Mouse (Mus musculus) myocyte (in vitro differentiated cells): ENCODE measurements around the gene Tnnc1. TPM values are rescaled to one million over a fixed set of nuclear protein-coding genes. Genes with fewer than 3 reads are reported as not detected.

ENCODE experiments used
- H3K27me3 ChIP-seq: one replicate; pipeline ENCODE4 v1.6.1; 2011; ENCODE audit not compliant: control insufficient read depth, insufficient read depth, insufficient read length
- H3K36me3 ChIP-seq: one replicate; pipeline ENCODE4 v1.6.1; 2011; ENCODE audit not compliant: control insufficient read depth, insufficient read depth
- H3K4me2 ChIP-seq: one replicate; pipeline ENCODE4 v1.6.1; 2011; ENCODE audit warnings: low read depth, control low read depth
- H3K4me3 ChIP-seq: one replicate; pipeline ENCODE4 v1.5.1; 2011; ENCODE audit warnings: mild to moderate bottlenecking, control low read depth, moderate library complexity
- H3K79me2 ChIP-seq: one replicate; pipeline ENCODE4 v1.6.1; 2011; ENCODE audit not compliant: control insufficient read depth, insufficient read depth
- H3ac ChIP-seq: one replicate; pipeline ENCODE4 v1.6.1; 2011; ENCODE audit not compliant: control insufficient read depth, insufficient read length
- CEBPB ChIP-seq: IDR thresholded peaks from 2 replicates; pipeline ENCODE4 v1.6.1; 2011; ENCODE audit warnings: mild to moderate bottlenecking, moderate library complexity; ENCODE audit not compliant: poor library complexity, insufficient read depth, severe bottlenecking
- E2F4 ChIP-seq: IDR thresholded peaks from one replicate; pipeline ENCODE4 v1.6.1; 2011; ENCODE audit warnings: mild to moderate bottlenecking, control low read depth, moderate library complexity; ENCODE audit not compliant: insufficient read depth
- MAX ChIP-seq: IDR thresholded peaks from one replicate; pipeline ENCODE4 v1.6.1; 2011; ENCODE audit warnings: low read depth, mild to moderate bottlenecking, control low read depth
- MYOD1 ChIP-seq, 3 experiments: IDR thresholded peaks; one replicate each; pipeline ENCODE4 v1.6.1; 2011; ENCODE audit warnings: control low read depth in 2 of 3, low read depth in 2 of 3, mild to moderate bottlenecking in 2 of 3, moderate library complexity in 1 of 3; ENCODE audit not compliant: insufficient read length in 2 of 3, control insufficient read depth in 1 of 3
- MYOG ChIP-seq, 3 experiments: IDR thresholded peaks; one replicate each; pipeline ENCODE4 v1.6.1; 2011; ENCODE audit warnings: control low read depth in 2 of 3, low read depth in 2 of 3, mild to moderate bottlenecking in 2 of 3; ENCODE audit not compliant: insufficient read length in 2 of 3, control insufficient read depth in 1 of 3, insufficient read depth in 1 of 3
- POLR2A ChIP-seq: IDR thresholded peaks from one replicate; pipeline ENCODE4 v1.6.1; 2011; ENCODE audit warnings: low read depth, mild to moderate bottlenecking, control low read depth, moderate library complexity; ENCODE audit not compliant: insufficient read length
- POLR2AphosphoS2 ChIP-seq: IDR thresholded peaks from one replicate; pipeline ENCODE4 v1.6.1; 2011; ENCODE audit warnings: low read depth, control low read depth; ENCODE audit not compliant: insufficient read length
- REST ChIP-seq: IDR thresholded peaks from one replicate; pipeline ENCODE4 v1.6.1; 2011; ENCODE audit warnings: mild to moderate bottlenecking, control low read depth, moderate library complexity; ENCODE audit not compliant: insufficient read depth, insufficient read length
- SRF ChIP-seq: IDR thresholded peaks from one replicate; pipeline ENCODE4 v1.6.1; 2011; ENCODE audit warnings: low read depth; ENCODE audit not compliant: control insufficient read depth, insufficient read length
- TCF12 ChIP-seq: IDR thresholded peaks from one replicate; pipeline ENCODE4 v1.6.1; 2011; ENCODE audit warnings: mild to moderate bottlenecking, control low read depth; ENCODE audit not compliant: poor library complexity, insufficient read depth, severe bottlenecking
- TCF3 ChIP-seq: IDR thresholded peaks from one replicate; pipeline ENCODE4 v1.6.1; 2011; ENCODE audit warnings: low read depth, control low read depth; ENCODE audit not compliant: insufficient read length
- USF1 ChIP-seq: IDR thresholded peaks from one replicate; pipeline ENCODE4 v1.6.1; 2011; ENCODE audit warnings: low read depth, mild to moderate bottlenecking, control low read depth, moderate library complexity
- polyA plus RNA-seq: library from polyadenylated mRNA; unstranded; fragments of >200 nt; fragmentation: generic; extraction: Trizol; gene quantifications from one replicate; pipeline ENCODE4 v1.2.1, GENCODE M21; 2012; ENCODE audit warnings: missing spikeins

The Tnnc1 gene
- polyA plus RNA-seq, 1 experiment = 7,028 TPM

- H3K36me3 ChIP-seq = peaks cover 51% of the 10 kb centered on the region
- TF ChIP-seq TCF12 (no peak), REST (no peak)
- H3K79me2 ChIP-seq = peaks cover 8% of the 10 kb centered on the region
- H3K4me2 ChIP-seq = no peak overlapping the region
- H3K4me3 ChIP-seq = no peak overlapping the region
- no peaks in the 10 kb centered on the region for H3K27me3 ChIP-seq
- no peak overlapping the region for H3ac ChIP-seq
Measured at GRCm38 (mm10) chr14:31181512-31181911, 26.6 kb upstream of the Tnnc1 start.

- Histone ChIP-seq H3ac (no peak overlapping the region), H3K27me3 (no peaks in the 10 kb centered on the region), H3K36me3 (peaks cover 65% of the 10 kb centered on the region), H3K4me2 (no peak overlapping the region), H3K79me2 (peaks cover 8% of the 10 kb centered on the region), H3K4me3 (no peak overlapping the region)
- TF ChIP-seq TCF12 = no peak
- no peak for TF ChIP-seq USF1
- no peak for TF ChIP-seq POLR2A
- no peak for TF ChIP-seq CEBPB
Measured at GRCm38 (mm10) chr14:31182786-31183290, 25.3 kb upstream of the Tnnc1 start.

GRCm38 (mm10) chr14:31183541-31183940 lies 24.6 kb upstream of the Tnnc1 start:
- H3K36me3 ChIP-seq = peaks cover 72% of the 10 kb centered on the region
- H3K79me2 ChIP-seq = peaks cover 8% of the 10 kb centered on the region
- H3K27me3 ChIP-seq = no peaks in the 10 kb centered on the region
- H3K4me2 ChIP-seq = no peak overlapping the region
- H3K4me3 ChIP-seq = no peak overlapping the region
- H3ac ChIP-seq = no peak overlapping the region
- TF ChIP-seq POLR2A (peak; percentile 28), MYOD1 (IDR thresholded peaks at IDR 0.05; ENCODE audit: control insufficient read depth in 1 of 3, insufficient read length in 2 of 3, low read depth in 2 of 3) (no peak), E2F4 (no peak), SRF (no peak), POLR2AphosphoS2 (peak; percentile 62), CEBPB (no peak)

DNA sequence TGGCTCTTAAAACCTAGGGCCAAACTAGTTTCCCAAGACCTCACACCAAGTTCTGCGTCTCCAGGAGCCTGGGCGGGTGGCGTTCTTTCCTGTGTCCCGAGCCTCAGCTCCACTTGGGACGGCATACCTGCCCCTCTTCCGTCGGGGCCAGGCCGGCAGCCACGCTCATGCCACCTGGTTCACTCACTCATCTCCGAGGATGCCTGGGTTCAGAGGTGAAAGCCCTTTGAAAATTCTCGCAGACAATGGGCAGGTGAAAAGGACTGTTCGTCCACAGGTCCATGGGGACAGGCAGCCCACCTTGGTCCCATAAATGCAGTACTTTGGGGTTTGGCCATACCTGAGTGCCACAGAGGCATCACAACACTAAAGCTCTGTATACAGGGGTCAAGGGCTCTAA lies 23.9 kb upstream of the Tnnc1 start:
- H3K27me3 ChIP-seq = no peaks in the 10 kb centered on the region
- H3ac ChIP-seq = no peak overlapping the region
- no peak for TF ChIP-seq E2F4
- TF ChIP-seq POLR2AphosphoS2 = no peak
- TF ChIP-seq TCF3 = no peak
- TF ChIP-seq SRF = no peak
- TF ChIP-seq MYOD1 (IDR thresholded peaks at IDR 0.05; ENCODE audit: control insufficient read depth in 1 of 3, insufficient read length in 2 of 3, low read depth in 2 of 3) = no peak
- TF ChIP-seq TCF12 = no peak
- peaks cover 4% of the 10 kb centered on the region for H3K79me2 ChIP-seq
- H3K4me3 ChIP-seq = no peak overlapping the region
- no peak overlapping the region for H3K4me2 ChIP-seq
- H3K36me3 ChIP-seq = peaks cover 70% of the 10 kb centered on the region

DNA sequence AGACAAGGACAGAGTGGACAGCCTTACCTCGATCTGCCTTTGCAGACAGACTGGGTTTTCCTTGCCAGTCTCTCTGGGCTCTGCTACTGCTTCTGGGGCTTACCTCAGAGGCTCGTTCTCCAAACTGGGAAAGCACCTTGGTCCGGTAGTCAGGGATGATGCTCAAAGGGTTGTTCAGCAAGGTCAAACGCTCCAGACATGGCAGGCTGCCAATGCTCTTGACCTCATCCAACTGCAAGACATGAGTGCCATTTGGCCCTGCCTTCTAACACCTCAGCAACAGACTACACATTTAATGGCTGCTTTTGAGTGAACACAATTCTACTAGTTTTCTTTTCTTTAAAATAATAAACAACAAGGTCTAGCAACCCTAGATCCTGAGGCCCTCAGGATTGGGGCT lies 21.5 kb upstream of the Tnnc1 start:
- TF ChIP-seq MYOD1 (IDR thresholded peaks at IDR 0.05; ENCODE audit: control insufficient read depth in 1 of 3, insufficient read length in 2 of 3, low read depth in 2 of 3) = no peak
- TF ChIP-seq POLR2AphosphoS2 = no peak
- no peak for TF ChIP-seq USF1
- TF ChIP-seq POLR2A = no peak
- no peak for TF ChIP-seq MYOG (IDR thresholded peaks at IDR 0.05; ENCODE audit: control insufficient read depth in 1 of 3, insufficient read depth in 1 of 3, insufficient read length in 2 of 3, low read depth in 2 of 3)
- no peak for TF ChIP-seq TCF12
- no peak for TF ChIP-seq TCF3
- TF ChIP-seq CEBPB = no peak
- TF ChIP-seq MAX = no peak
- Histone ChIP-seq H3K27me3 (no peaks in the 10 kb centered on the region), H3K4me2 (no peak overlapping the region), H3K36me3 (peaks cover 76% of the 10 kb centered on the region), H3K79me2 (peaks cover 4% of the 10 kb centered on the region), H3ac (no peak overlapping the region), H3K4me3 (no peak overlapping the region)

DNA sequence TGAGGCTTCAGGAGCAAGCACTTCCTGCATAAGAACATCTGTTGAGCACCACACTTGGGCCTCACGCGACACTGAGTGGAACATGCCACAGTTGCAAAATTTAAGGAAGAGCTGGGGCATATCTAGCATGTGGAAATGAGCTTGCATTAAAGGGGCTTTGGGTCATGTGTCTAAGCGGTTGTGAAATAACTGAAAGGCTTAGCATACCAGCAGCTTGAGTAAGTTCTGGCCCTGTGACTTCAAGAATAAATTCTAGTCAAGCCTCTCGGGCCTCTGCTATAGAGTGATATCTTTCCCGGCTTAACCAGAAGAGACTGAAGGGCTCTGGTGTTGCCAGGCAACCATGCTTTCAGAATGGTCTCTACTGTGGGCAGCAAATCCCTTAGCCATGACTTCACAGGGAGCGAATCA lies 19.3 kb upstream of the Tnnc1 start:
- H3ac ChIP-seq = no peak overlapping the region
- no peaks in the 10 kb centered on the region for H3K27me3 ChIP-seq
- no peak for TF ChIP-seq REST
- no peak for TF ChIP-seq POLR2AphosphoS2
- no peak for TF ChIP-seq POLR2A
- no peak for TF ChIP-seq MYOD1 (IDR thresholded peaks at IDR 0.05; ENCODE audit: control insufficient read depth in 1 of 3, insufficient read length in 2 of 3, low read depth in 2 of 3)
- no peak for TF ChIP-seq USF1
- TF ChIP-seq CEBPB = no peak
- TF ChIP-seq TCF3 = no peak
- TF ChIP-seq MAX = no peak
- no peak for TF ChIP-seq E2F4
- TF ChIP-seq TCF12 = no peak
- no peak for TF ChIP-seq MYOG (IDR thresholded peaks at IDR 0.05; ENCODE audit: control insufficient read depth in 1 of 3, insufficient read depth in 1 of 3, insufficient read length in 2 of 3, low read depth in 2 of 3)
- TF ChIP-seq SRF = no peak

More for the DNA sequence above, 19.3 kb upstream of the Tnnc1 start:
- peaks cover 86% of the 10 kb centered on the region for H3K36me3 ChIP-seq
- peaks cover 16% of the 10 kb centered on the region for H3K79me2 ChIP-seq
- no peak overlapping the region for H3K4me3 ChIP-seq
- no peak overlapping the region for H3K4me2 ChIP-seq
